Mouse (Mus musculus): ENCODE data around the gene Ppargc1a.
A peak's percentile ranks its signal among the peaks of the same experiment; 100 is the strongest.

Ppargc1a gene

GRCm38 (mm10) chr5:51553251-51553650 lies 14.3 kb downstream of the Ppargc1a start:
- DNase-seq (ENCODE audit: low read depth in 2 of 2, low spot score in 2 of 2) = no peak

GRCm38 (mm10) chr5:51552483-51553091 lies 14.9 kb downstream of the Ppargc1a start:
- peak in 1 of 2 experiments; percentile 9 for DNase-seq (ENCODE audit: low read depth in 2 of 2, low spot score in 2 of 2)

GRCm38 (mm10) chr5:51551852-51552482 lies 15.6 kb downstream of the Ppargc1a start:
- DNase-seq (ENCODE audit: low read depth in 2 of 2, low spot score in 2 of 2) = no peak

- DNase-seq (ENCODE audit: low read depth in 2 of 2, low spot score in 2 of 2) = no peak
Measured at GRCm38 (mm10) chr5:51547442-51548035, 20.0 kb downstream of the Ppargc1a start.

GRCm38 (mm10) chr5:51546817-51547216 lies 20.7 kb downstream of the Ppargc1a start:
- no peak for DNase-seq (ENCODE audit: low read depth in 2 of 2, low spot score in 2 of 2)

- no peak for DNase-seq (ENCODE audit: low read depth in 2 of 2, low spot score in 2 of 2)
Measured at GRCm38 (mm10) chr5:51545133-51546049, 22.1 kb downstream of the Ppargc1a start.

GRCm38 (mm10) chr5:51544141-51544735 lies 23.3 kb downstream of the Ppargc1a start:
- DNase-seq (ENCODE audit: low read depth in 2 of 2, low spot score in 2 of 2) = no peak

- DNase-seq (ENCODE audit: low read depth in 2 of 2, low spot score in 2 of 2) = no peak
Measured at GRCm38 (mm10) chr5:51541557-51541956, 26.0 kb downstream of the Ppargc1a start.

- no peak for DNase-seq (ENCODE audit: low read depth in 2 of 2, low spot score in 2 of 2)
Measured at GRCm38 (mm10) chr5:51540816-51541215, 26.7 kb downstream of the Ppargc1a start.

GRCm38 (mm10) chr5:51539563-51539962 lies 28.0 kb downstream of the Ppargc1a start:
- DNase-seq (ENCODE audit: low read depth in 2 of 2, low spot score in 2 of 2) = no peak

GRCm38 (mm10) chr5:51538319-51538718 lies 29.2 kb downstream of the Ppargc1a start:
- no peak for DNase-seq (ENCODE audit: low read depth in 2 of 2, low spot score in 2 of 2)

GRCm38 (mm10) chr5:51537646-51538030 lies 29.9 kb downstream of the Ppargc1a start:
- no peak for DNase-seq (ENCODE audit: low read depth in 2 of 2, low spot score in 2 of 2)

- no peak for DNase-seq (ENCODE audit: low read depth in 2 of 2, low spot score in 2 of 2)
Measured at GRCm38 (mm10) chr5:51537009-51537645, 30.4 kb downstream of the Ppargc1a start.

GRCm38 (mm10) chr5:51534456-51534855 lies 33.1 kb downstream of the Ppargc1a start:
- no peak for DNase-seq (ENCODE audit: low read depth in 2 of 2, low spot score in 2 of 2)

- no peak for DNase-seq (ENCODE audit: low read depth in 2 of 2, low spot score in 2 of 2)
Measured at GRCm38 (mm10) chr5:51531286-51531685, 36.2 kb downstream of the Ppargc1a start.

- DNase-seq (ENCODE audit: low read depth in 2 of 2, low spot score in 2 of 2) = no peak
Measured at GRCm38 (mm10) chr5:51529444-51529843, 38.1 kb downstream of the Ppargc1a start.

- no peak for DNase-seq (ENCODE audit: low read depth in 2 of 2, low spot score in 2 of 2)
Measured at GRCm38 (mm10) chr5:51528165-51528498, 39.4 kb downstream of the Ppargc1a start.

GRCm38 (mm10) chr5:51527498-51528164 lies 39.9 kb downstream of the Ppargc1a start:
- no peak for DNase-seq (ENCODE audit: low read depth in 2 of 2, low spot score in 2 of 2)

GRCm38 (mm10) chr5:51525858-51526257 lies 41.7 kb downstream of the Ppargc1a start:
- no peak for DNase-seq (ENCODE audit: low read depth in 2 of 2, low spot score in 2 of 2)

- DNase-seq (ENCODE audit: low read depth in 2 of 2, low spot score in 2 of 2) = no peak
Measured at GRCm38 (mm10) chr5:51520807-51521206, 46.7 kb downstream of the Ppargc1a start.

All from CD8-positive naive resting alpha-beta T cell, adult 2 months (primary cell).